In the genomic region with DNA sequence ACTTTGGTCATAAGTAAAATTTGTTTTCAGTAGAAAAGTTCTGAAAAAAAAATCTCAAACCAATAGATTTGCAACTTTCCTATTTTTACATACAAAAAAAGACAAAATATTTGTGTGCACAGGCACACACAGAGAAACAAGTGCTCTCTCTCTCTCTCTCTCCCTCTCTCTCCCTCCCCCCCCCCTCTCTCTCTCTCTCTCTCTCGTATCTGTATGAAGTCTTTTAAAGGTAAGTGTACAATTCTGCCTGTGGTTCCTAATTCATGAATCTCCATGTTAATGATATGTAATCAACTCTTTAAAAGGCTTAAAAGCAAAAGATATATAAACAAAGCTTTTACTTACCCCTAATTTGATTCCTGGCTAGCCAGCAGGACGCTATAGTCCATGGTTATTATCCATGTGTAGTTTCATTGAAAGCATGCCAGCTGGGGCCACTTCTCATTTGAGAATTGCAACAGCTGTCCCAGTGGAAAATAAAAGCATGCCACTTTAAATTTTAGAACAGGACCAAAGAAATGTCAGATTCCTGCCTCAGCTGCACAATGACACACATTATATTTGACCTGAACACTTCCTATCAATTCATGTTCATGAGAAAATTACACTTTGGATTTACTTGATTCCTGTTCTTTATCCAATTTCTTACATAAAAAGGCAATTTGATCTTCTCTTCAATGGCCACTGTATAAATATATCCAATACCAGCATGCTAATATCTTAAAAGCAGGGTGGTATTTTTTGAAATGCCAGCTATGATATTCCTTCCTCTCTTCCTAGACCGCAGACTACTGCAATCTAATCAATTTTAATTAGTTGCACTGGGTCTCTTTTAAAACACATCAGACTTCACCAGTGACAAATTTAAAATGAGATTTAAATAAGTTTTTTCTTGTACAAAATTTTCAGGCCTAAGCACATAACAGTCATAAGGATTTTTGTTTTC, we compare ENCODE assay signal across 18 mouse cellular contexts.
DNase-seq lines count a peak whose midpoint lies in the region; ATAC-seq and TF ChIP-seq lines count a peak whose summit lies in the region.
"Had no signal": no experiment of that assay in that cellular context is flagged by ENCODE, and none has a peak within 500 bp of the region (broad histone marks: within the 10 kb centered on the region; RNA-seq: fewer than 3 reads in every experiment).

No protein-coding gene starts in this region.

- H3K9me3 ChIP-seq in limb, embryonic 14.5 days (ENCODE audit: control insufficient read depth, low read length) = no peaks in the 10 kb centered on the region
- H3K9me3 ChIP-seq in limb, embryonic 10.5 days (replicated peaks) = no peaks in the 10 kb centered on the region
- H3K9me3 ChIP-seq in embryonic facial prominence, embryonic 10.5 days = no peaks in the 10 kb centered on the region
- H3K9me3 ChIP-seq in forebrain, embryonic 12.5 days = no peaks in the 10 kb centered on the region
- H3K9me3 ChIP-seq: embryonic facial prominence, embryonic 12.5 days; intestine, embryonic 15.5 days; liver, embryonic 13.5 days; stomach, embryonic 15.5 days had no signal

- no peak overlapping the region for H3K27ac ChIP-seq in limb, embryonic 14.5 days (replicated peaks; ENCODE audit: low read depth, low read length)
- no peak overlapping the region for H3K27ac ChIP-seq in limb, embryonic 10.5 days
- H3K27ac ChIP-seq in embryonic facial prominence, embryonic 10.5 days (replicated peaks) = no peak overlapping the region
- H3K27ac ChIP-seq in forebrain, embryonic 12.5 days = no peak overlapping the region
- H3K27ac ChIP-seq: embryonic facial prominence, embryonic 12.5 days; intestine, embryonic 15.5 days; kidney, postnatal 0 days; liver, embryonic 13.5 days; stomach, embryonic 15.5 days had no signal

- no peaks in the 10 kb centered on the region for H3K36me3 ChIP-seq in limb, embryonic 14.5 days (ENCODE audit: control insufficient read depth, insufficient read depth, low read length)
- no peaks in the 10 kb centered on the region for H3K36me3 ChIP-seq in limb, embryonic 10.5 days
- no peaks in the 10 kb centered on the region for H3K36me3 ChIP-seq in embryonic facial prominence, embryonic 10.5 days (replicated peaks)
- H3K36me3 ChIP-seq in forebrain, embryonic 12.5 days (replicated peaks) = no peaks in the 10 kb centered on the region
- H3K36me3 ChIP-seq: embryonic facial prominence, embryonic 12.5 days; intestine, embryonic 15.5 days; liver, embryonic 13.5 days; stomach, embryonic 15.5 days had no signal

- peak; percentile 9 for DNase-seq in limb, embryonic 14.5 days (ENCODE audit: low spot score)
- no peak for DNase-seq in limb, embryonic 10.5 days (ENCODE audit: low spot score)
- peak; percentile 12 for DNase-seq in embryonic facial prominence, embryonic 10.5 days (ENCODE audit: low spot score)
- DNase-seq in mesoderm, embryonic 11.5 days (ENCODE audit: low read depth, low spot score) = peak; percentile 26
- DNase-seq in lung, postnatal 25 days (ENCODE audit: low spot score) = no peak
- DNase-seq: adrenal gland, adult 2 months; cerebellum, adult 9-10 months; heart, postnatal 14 days; liver, embryonic 13.5 days; spleen, adult 18-20 months had no signal

- no peak overlapping the region for H3K4me2 ChIP-seq in limb, embryonic 14.5 days (replicated peaks; ENCODE audit: low read depth, low read length, severe bottlenecking)
- no peak overlapping the region for H3K4me2 ChIP-seq in forebrain, embryonic 12.5 days
- H3K4me2 ChIP-seq: embryonic facial prominence, embryonic 12.5 days; intestine, embryonic 15.5 days; liver, embryonic 13.5 days; stomach, embryonic 15.5 days had no signal

- no peak for TF ChIP-seq POLR2A in limb, embryonic 14.5 days (IDR thresholded peaks at IDR 0.05; ENCODE audit: borderline replicate concordance, extremely low read depth, insufficient read depth, insufficient read length)

- no peaks in the 10 kb centered on the region for H3K27me3 ChIP-seq in limb, embryonic 14.5 days (ENCODE audit: control insufficient read depth, insufficient read depth, low read length)
- H3K27me3 ChIP-seq in limb, embryonic 10.5 days (ENCODE audit: low read depth, poor library complexity, severe bottlenecking) = no peaks in the 10 kb centered on the region
- no peaks in the 10 kb centered on the region for H3K27me3 ChIP-seq in embryonic facial prominence, embryonic 10.5 days (replicated peaks; ENCODE audit: low read depth, poor library complexity, severe bottlenecking)
- H3K27me3 ChIP-seq in forebrain, embryonic 12.5 days = no peaks in the 10 kb centered on the region
- H3K27me3 ChIP-seq: embryonic facial prominence, embryonic 12.5 days; intestine, embryonic 15.5 days; liver, embryonic 13.5 days; stomach, embryonic 15.5 days had no signal

- no peak for ATAC-seq in limb, embryonic 14.5 days (ENCODE audit: low FRiP score, low read depth)
- ATAC-seq in forebrain, embryonic 12.5 days (ENCODE audit: low FRiP score) = peak; percentile 75
- ATAC-seq in granulocyte monocyte progenitor cell, adult 5-6 weeks (replicated peaks; ENCODE audit: poor library complexity, severe bottlenecking) = no peak
- ATAC-seq: CD4-positive, CD25-positive, alpha-beta regulatory T cell, adult 4 months; intestine, embryonic 15.5 days; lung, postnatal 0 days had no signal

- no peak overlapping the region for H3K4me3 ChIP-seq in limb, embryonic 14.5 days (replicated peaks; ENCODE audit: low read length)
- H3K4me3 ChIP-seq in limb, embryonic 10.5 days = no peak overlapping the region
- H3K4me3 ChIP-seq in embryonic facial prominence, embryonic 10.5 days = no peak overlapping the region
- H3K4me3 ChIP-seq in forebrain, embryonic 12.5 days (replicated peaks) = no peak overlapping the region
- H3K4me3 ChIP-seq: embryonic facial prominence, embryonic 12.5 days; intestine, embryonic 15.5 days; liver, embryonic 13.5 days; stomach, embryonic 15.5 days had no signal

- WGBS in limb, embryonic 14.5 days = 46% methylated on average over 3 of the region's 3 CpGs
- WGBS in limb, embryonic 10.5 days = 73% methylated on average over 3 of the region's 3 CpGs
- 50% methylated on average over 3 of the region's 3 CpGs for WGBS in embryonic facial prominence, embryonic 10.5 days
- 31% methylated on average over 3 of the region's 3 CpGs for WGBS in forebrain, embryonic 12.5 days

- H3K9ac ChIP-seq in limb, embryonic 14.5 days (ENCODE audit: low read depth, low read length, severe bottlenecking) = no peak overlapping the region
- no peak overlapping the region for H3K9ac ChIP-seq in forebrain, embryonic 12.5 days
- H3K9ac ChIP-seq: embryonic facial prominence, embryonic 12.5 days; intestine, embryonic 15.5 days; liver, embryonic 13.5 days; stomach, embryonic 15.5 days had no signal

- H3K4me1 ChIP-seq in limb, embryonic 14.5 days (ENCODE audit: control insufficient read depth, insufficient read depth, low read length) = no peaks in the 10 kb centered on the region
- no peaks in the 10 kb centered on the region for H3K4me1 ChIP-seq in limb, embryonic 10.5 days
- H3K4me1 ChIP-seq in embryonic facial prominence, embryonic 10.5 days = no peaks in the 10 kb centered on the region
- H3K4me1 ChIP-seq in forebrain, embryonic 12.5 days = no peaks in the 10 kb centered on the region
- H3K4me1 ChIP-seq: embryonic facial prominence, embryonic 12.5 days; intestine, embryonic 15.5 days; liver, embryonic 13.5 days; stomach, embryonic 15.5 days had no signal

Comparison
In these comparisons a context has a peak if more than half of its experiments do, and no peak if none do; other contexts are left out.
1. DNase-seq: peak in limb, embryonic 14.5 days (single experiment), embryonic facial prominence, embryonic 10.5 days (single experiment) and mesoderm, embryonic 11.5 days (single experiment); none in limb, embryonic 10.5 days (single experiment) and lung, postnatal 25 days (single experiment).